Mouse (Mus musculus): Measurements from ENCODE around the gene Gadl1.

Gene Gadl1

GRCm38 (mm10) chr9:115909155-115909554 is at the start of gene Gadl1:
TSS of gene Gadl1 (plus strand) at chr9:115909455.
- no peak for DNase-seq

DNA sequence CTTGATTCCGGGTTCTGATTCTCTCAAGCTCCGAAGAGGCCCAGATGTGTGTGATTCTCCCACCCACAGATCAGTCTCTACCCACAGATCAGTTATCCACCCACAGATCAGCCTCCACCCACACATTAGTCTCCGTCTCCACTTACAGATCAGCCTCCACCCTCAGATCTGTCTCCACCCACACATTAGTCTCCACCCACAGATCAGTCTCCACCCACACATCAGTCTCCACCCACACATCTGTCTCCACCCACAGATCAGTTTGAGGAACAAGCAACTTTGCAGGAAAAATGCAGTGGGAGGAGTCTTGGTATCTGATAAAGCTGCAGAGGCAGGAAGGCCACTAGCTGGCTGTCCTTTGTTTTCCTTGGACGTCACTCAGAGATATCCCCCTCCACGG is 46.5 kb upstream of the Gadl1 start:
- peak; percentile 41 for DNase-seq

GRCm38 (mm10) chr9:115863326-115863725 is 45.9 kb upstream of the Gadl1 start:
- peak; percentile 9 for DNase-seq

DNA sequence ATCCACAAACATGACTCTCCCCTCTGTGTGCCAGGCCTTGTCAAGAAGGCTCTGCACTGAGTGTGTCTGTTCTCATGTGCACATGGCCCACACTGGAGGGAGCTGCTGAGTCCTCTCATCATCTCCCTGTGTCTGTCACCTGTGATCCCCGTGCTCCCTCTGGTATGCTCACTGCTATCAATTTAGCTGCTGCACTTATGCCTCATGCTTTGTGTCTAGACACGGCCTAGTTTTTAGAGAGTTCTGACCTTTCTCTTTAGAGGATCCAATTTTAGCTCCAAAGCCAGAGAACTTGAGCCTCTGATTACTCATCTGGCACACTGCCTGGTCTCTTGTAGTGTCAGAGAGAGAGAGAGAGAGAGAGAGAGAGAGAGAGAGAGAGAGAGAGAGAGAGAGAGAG is 42.0 kb upstream of the Gadl1 start:
- DNase-seq, result peak; percentile 9

DNA sequence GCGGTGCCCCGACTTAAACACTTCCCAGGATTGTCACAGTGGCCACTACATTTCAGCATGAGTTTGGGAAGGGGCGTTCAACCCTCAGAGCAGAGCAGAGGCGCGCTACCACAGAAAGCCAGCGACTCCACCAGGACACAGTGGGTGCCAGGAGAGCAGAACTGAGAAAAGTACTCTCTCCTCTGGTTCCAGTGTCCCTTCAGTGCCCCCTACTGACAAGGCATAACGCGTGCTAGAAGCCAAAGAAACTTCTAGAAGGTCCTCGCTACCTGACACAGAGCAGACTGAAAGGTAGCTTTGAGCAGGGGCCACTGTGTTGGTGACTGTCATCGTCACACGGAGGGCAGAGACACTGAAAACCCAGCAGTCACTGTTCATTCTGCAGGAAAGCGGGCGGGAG is 39.1 kb upstream of the Gadl1 start:
- no peak for DNase-seq

GRCm38 (mm10) chr9:115870640-115871039 is 38.6 kb upstream of the Gadl1 start:
- DNase-seq, result no peak

DNA sequence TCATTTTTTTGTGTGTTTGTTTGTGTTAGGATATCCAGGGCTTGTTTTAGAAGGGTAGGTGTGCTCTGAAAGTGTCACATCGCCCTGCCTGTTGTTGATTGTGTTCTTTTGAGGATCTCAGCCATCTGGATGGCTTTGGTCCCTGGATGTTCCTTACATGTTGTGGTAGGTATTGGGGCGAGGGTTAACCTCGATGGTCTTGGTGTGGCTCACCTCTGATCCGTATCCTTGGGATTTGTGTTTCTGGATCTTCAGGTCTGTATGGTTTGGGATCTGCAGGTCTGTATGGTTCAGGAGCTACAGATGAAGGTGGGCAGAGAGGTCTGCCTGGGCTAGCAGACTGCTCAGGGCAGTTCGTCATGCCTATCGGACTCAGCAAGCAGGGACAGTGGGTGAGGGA is 28.8 kb upstream of the Gadl1 start:
- no peak for DNase-seq

GRCm38 (mm10) chr9:115881137-115881536 is 28.1 kb upstream of the Gadl1 start:
- peak; percentile 40 for DNase-seq

- DNase-seq, result no peak
Observed at GRCm38 (mm10) chr9:115882627-115883200, 26.5 kb upstream of the Gadl1 start.

DNA sequence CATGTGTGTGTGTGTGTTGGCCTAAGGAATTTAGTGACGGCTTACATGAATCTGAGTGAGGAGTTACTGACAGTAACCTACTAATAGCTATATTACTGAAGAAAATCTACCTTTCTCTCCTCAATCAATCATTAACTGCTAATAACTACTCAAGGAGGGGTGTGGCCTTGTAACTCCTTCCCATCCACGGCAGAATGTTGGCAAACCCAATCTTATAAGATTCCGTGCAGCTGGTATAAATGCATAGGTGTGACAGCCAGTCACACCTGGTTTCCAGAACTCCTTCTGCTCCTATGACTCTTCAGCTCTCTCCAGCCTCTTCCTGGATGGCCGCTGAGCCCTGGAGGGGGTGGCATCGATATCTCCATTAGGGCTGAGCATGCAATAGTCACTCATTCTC is 25.8 kb upstream of the Gadl1 start:
- DNase-seq, result no peak

- no peak for DNase-seq
Observed at GRCm38 (mm10) chr9:115887571-115887970, 21.7 kb upstream of the Gadl1 start.

- DNase-seq, result no peak
Observed at GRCm38 (mm10) chr9:115893131-115893530, 16.1 kb upstream of the Gadl1 start.

DNA sequence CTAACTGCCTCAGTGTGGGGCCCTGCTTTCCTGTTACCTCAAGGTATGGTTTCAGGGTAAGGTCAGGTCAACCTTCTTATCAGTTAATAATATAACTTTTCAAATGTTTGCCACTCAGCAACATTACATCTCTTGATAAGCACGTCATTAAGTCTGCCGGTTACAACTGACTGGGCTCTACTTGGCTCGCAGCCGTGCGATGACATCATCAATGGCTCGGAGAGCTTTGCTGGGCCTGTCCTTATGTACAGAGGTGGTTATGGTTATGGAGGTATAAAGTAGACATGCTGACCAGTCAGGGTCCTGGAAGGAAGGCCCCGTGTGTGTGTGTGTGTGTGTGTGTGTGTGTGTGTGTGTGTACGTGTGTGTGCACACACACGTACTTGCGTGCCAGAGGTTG is 15.3 kb upstream of the Gadl1 start:
- no peak for DNase-seq

- no peak for DNase-seq
Observed at GRCm38 (mm10) chr9:115908325-115908724, 930 bp upstream of the Gadl1 start.

- DNase-seq, result no peak
Observed at GRCm38 (mm10) chr9:115914006-115914405, 4.8 kb downstream of the Gadl1 start.

DNA sequence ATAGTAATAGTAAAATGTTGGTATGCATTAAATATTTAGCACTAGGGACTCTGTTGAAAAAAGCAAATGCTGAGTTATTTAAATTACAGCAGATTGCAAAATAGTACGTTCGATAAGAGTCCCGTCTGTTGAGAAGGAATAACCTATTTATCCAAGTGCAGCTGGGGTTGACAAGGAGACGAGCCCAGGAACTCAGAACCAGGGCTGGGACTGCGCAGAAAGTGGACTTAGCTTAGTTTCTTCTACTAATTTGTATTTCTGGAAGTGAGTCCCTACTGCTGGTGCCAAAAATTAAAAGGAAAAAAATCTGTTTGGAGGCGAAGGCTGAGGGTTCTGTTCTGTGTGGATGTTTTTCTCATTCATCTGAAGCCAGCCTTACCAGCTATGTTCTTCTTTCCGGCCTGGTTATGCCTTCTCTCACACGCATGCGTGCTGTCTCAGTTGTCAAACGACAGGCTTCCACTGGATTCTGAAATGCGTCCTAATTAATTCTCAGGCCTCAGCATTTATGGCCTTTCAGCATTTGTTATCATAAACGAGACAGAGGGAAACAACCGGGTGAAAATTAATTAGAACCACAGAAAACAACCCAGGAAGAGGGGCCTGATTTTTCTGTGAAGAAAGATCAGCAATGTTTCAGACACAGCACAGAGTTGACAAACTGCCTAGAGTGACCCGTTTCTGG is 6.5 kb downstream of the Gadl1 start:
- no peak for DNase-seq

DNA sequence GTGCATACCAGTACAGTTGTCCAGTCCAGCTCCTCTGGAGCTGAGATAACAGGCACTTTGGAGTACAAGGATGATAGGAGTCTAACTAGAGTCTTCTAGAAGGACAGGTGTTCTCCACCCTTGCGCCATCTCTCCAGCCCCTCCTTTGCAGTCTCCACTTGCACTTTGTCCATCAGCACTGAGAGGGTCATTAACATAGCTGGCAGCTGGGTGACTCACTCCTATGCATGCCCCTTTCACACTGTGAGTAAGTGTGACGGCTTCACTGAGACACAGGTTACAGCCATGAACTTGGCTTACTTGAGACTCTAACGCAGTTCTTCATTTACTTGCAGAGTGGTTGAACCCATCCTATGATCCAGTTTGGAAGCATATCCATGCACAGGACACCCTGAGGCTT is 10.5 kb downstream of the Gadl1 start:
- no peak for DNase-seq

DNA sequence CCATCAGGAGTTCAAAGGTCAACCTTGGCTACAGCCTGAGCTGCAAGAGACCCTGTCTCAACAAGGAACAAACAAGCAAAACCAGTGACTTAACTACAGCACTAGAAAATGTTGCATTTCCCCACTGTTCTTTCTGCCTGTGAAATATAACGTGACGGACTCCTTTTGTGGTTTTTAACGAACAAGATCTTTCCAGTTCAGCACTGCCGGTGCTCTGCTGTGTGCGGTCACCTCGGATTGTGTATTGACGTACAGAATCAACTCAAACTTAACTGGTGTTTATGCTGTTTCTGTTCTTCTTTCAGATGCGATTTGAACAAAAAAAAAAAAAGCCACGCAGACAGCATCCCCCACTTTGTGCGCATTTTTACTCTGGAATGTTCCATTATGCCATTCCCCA is 13.4 kb downstream of the Gadl1 start:
- no peak for DNase-seq

- DNase-seq, result no peak
Observed at GRCm38 (mm10) chr9:115924094-115924493, 14.8 kb downstream of the Gadl1 start.

DNA sequence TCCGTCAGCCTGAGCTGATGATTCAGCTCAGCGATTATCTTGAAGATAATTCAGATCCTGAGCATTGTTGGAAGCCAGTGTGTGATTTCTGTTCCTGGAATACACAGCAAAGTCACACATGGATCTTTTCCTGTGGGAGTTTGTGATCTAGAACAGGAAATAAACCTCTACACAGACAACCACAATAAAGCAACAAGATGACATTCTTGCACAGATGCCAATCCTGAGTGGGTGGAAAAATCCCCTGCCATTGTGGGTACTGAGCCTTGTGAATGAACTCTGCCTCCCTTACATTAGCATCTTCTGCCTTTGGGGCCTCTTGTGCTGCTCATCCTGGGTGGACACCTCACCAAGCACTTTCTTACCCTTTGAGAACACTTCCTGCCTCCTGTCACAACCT is 22.5 kb downstream of the Gadl1 start:
- no peak for DNase-seq

GRCm38 (mm10) chr9:115932741-115933140 is 23.5 kb downstream of the Gadl1 start:
- no peak for DNase-seq

GRCm38 (mm10) chr9:115933243-115933964 is 24.1 kb downstream of the Gadl1 start:
- DNase-seq, result no peak

GRCm38 (mm10) chr9:115934288-115934687 is 25.0 kb downstream of the Gadl1 start:
- DNase-seq, result no peak

GRCm38 (mm10) chr9:115936350-115936749 is 27.1 kb downstream of the Gadl1 start:
- no peak for DNase-seq

All from liver (tissue).